Mouse (Mus musculus): ENCODE measurements around the gene Hspb9. TPM values are rescaled to one million over a fixed set of nuclear protein-coding genes. Genes with fewer than 3 reads are reported as not detected.

Hspb9 gene
- 0.59 TPM in 1 of 2 replicates, not detected in the other for polyA plus RNA-seq (2016; fragmentation: Nextera tagmentation; extraction: Ambion mirVana)

DNA sequence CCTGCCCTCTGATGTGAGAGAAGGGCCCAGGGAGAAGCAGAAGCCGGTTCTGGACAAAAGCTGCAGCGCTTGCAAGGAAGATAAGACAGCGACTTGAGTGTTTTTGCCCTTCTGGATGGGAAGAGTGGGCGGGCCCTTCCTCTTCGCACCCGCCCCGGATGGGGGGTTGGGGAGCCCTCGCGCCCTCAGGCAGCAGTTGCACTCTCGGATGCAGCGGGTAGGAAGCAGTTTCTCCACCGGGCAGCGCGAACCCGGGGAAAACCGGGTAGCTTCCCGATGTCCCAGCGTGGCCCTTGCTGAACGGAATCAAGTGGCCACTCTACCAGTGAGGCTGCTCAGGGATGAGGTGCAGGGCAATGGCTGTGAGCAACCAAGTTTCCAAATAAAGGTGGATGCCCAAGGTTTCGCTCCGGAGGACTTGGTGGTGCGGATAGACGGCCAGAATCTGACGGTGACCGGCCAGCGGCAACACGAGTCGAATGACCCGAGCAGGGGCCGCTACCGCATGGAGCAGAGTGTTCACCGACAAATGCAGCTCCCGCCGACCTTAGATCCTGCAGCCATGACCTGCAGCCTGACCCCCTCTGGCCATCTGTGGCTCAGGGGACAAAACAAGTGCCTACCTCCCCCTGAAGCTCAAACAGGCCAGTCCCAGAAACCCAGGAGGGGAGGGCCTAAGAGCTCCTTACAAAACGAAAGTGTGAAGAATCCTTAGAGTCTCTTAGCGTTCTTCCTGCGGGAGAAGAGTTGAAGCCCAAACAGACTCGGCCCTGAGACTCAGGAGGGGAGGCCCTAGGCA lies at the start of gene Hspb9:
Gene Hspb9, plus strand, starts transcription at position 116 of the 799 bp plus-strand sequence.
- 0 out of 2 replicates have a peak, but pooled peaks have one; percentile 15 for ATAC-seq (ENCODE audit: low FRiP score, low read depth)
- peaks cover 46% of the 10 kb centered on the region for H3K36me3 ChIP-seq

DNA sequence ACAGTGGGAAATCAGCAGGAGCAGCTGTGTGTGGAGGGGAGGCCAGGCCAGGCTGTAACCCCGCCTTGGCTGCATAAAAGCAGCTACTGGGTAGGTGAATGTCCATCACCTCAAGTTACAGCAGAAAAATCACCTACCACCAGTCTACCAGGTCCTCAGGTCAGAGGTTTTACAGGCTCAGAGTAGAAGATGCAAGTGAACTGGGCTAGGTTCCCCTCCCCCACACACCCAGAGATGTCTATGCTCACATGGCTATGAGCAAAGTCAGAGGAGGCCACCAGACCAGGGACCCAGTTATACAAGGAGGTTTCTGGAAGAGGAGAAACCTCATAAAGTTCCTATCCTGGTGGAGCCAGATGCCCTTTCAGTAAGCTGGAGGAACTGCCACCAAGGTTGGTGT lies 42.6 kb upstream of the Hspb9 start:
- no peak for ATAC-seq (ENCODE audit: low FRiP score, low read depth)
- H3K27ac ChIP-seq: no peak overlapping the region
- no peak overlapping the region for H3K9ac ChIP-seq
- H3K4me2 ChIP-seq (replicated peaks): no peak overlapping the region
- peaks cover 20% of the 10 kb centered on the region for H3K27me3 ChIP-seq (replicated peaks)
- 79% methylated on average over 1 of the region's 1 CpGs for WGBS
- no peak overlapping the region for H3K4me3 ChIP-seq
- peaks cover 9% of the 10 kb centered on the region; the same call in 1 of the 2 replicates for H3K4me1 ChIP-seq
- H3K9me3 ChIP-seq: no peaks in the 10 kb centered on the region
- no peaks in the 10 kb centered on the region for H3K36me3 ChIP-seq

More for the DNA sequence above, at the start of gene Hspb9:
- H3K27ac ChIP-seq: no peak within 1 kb of the TSS
- no peaks in the 10 kb centered on the region for H3K27me3 ChIP-seq (replicated peaks)
- H3K4me2 ChIP-seq (replicated peaks): peak within 1 kb of the TSS; percentile 79
- peak within 1 kb of the TSS; percentile 7; the same call in 1 of the 2 replicates for H3K4me3 ChIP-seq
- WGBS: 5% methylated on average over 38 of the region's 38 CpGs
- peak within 1 kb of the TSS; percentile 48 for H3K9ac ChIP-seq
- no peaks in the 10 kb centered on the region for H3K9me3 ChIP-seq
- peaks cover 19% of the 10 kb centered on the region for H3K4me1 ChIP-seq

DNA sequence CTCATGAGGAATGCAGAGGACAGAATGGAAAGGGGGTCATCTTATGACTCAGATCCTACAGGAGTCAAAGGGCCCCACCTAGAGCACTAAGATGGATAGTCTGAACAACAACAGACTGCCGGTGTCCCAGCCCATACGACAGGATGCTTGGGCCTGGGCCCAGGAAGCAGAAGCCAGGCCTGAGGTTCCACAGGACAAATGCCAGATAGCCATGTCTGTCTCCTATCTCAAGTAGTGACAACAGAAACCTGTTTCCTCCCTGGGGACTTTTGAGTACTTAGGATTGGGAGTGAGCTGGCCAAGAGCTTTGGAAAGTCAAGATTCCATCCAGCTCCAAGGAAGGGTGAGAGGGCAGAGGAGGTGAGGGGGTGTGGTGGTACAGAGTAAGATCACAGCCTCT lies 41.7 kb upstream of the Hspb9 start:
- whole genome bisulfite sequencing: 76% methylated on average over 2 of the region's 2 CpGs
- H3K4me3 ChIP-seq: no peak overlapping the region

DNA sequence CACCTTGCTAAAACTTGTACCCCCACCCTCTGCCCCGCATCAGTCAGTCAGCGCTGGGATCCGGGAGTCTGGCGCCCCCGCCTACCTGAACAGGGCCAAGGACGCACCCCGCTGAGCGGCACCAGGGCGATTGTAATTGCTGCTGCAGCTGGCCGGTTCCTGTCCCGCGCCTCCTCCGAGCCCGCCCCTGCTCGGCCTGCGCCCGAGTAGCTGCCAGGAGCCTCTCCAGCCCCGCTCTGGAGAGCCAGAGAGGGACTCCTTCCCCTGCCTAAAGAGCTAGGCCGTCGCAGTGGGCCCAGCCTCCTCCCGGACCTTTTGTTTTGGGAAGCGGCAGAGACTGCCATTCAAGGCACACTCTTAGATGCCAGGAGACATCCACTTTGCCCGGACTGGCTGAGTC lies 40.5 kb upstream of the Hspb9 start:
- H3K4me2 ChIP-seq (replicated peaks): peak overlapping the region; percentile 50
- H3K27ac ChIP-seq: no peak overlapping the region
- peaks cover 20% of the 10 kb centered on the region for H3K27me3 ChIP-seq (replicated peaks)
- peaks cover 9% of the 10 kb centered on the region; the same call in 1 of the 2 replicates for H3K4me1 ChIP-seq
- H3K4me3 ChIP-seq: no peak overlapping the region
- H3K36me3 ChIP-seq: no peaks in the 10 kb centered on the region
- ATAC-seq (ENCODE audit: low FRiP score, low read depth): no peak
- H3K9me3 ChIP-seq: no peaks in the 10 kb centered on the region
- 1% methylated on average over 23 of the region's 23 CpGs for WGBS
- peak overlapping the region; percentile 42; the same call in 1 of the 2 replicates for H3K9ac ChIP-seq

More for the DNA sequence above, 41.7 kb upstream of the Hspb9 start:
- H3K27me3 ChIP-seq (replicated peaks): peaks cover 20% of the 10 kb centered on the region
- no peaks in the 10 kb centered on the region for H3K9me3 ChIP-seq
- ATAC-seq (ENCODE audit: low FRiP score, low read depth): no peak
- no peak overlapping the region for H3K27ac ChIP-seq
- no peaks in the 10 kb centered on the region for H3K36me3 ChIP-seq
- H3K4me1 ChIP-seq: peaks cover 9% of the 10 kb centered on the region; the same call in 1 of the 2 replicates
- no peak overlapping the region for H3K4me2 ChIP-seq (replicated peaks)
- H3K9ac ChIP-seq: no peak overlapping the region

DNA sequence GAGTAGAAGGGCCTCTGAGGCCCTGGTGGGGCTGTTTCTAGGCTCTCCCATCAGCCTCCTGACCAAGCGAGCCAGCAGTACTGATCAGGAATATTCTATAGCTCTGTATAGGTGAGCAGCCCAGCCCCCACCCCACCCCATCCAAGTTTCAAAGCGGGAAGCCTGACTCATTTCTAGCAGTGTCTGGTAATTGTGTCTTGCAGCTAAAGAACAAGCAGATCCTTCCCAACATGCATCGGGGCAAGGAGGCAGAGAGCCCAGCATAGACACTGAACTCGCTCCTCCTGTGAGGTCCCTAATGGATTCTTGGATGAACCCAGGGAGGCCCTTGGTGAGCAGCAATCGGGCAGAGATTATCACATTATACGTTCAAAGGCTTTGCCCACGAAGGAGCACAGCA lies 35.8 kb upstream of the Hspb9 start:
- no peaks in the 10 kb centered on the region for H3K9me3 ChIP-seq
- peaks cover 12% of the 10 kb centered on the region for H3K27me3 ChIP-seq (replicated peaks)
- H3K36me3 ChIP-seq: no peaks in the 10 kb centered on the region
- no peak overlapping the region for H3K9ac ChIP-seq
- 62% methylated on average over 7 of the region's 7 CpGs for WGBS
- ATAC-seq (ENCODE audit: low FRiP score, low read depth): no peak
- H3K4me1 ChIP-seq: peaks cover 9% of the 10 kb centered on the region; the same call in 1 of the 2 replicates
- H3K4me2 ChIP-seq (replicated peaks): no peak overlapping the region
- no peak overlapping the region for H3K27ac ChIP-seq
- H3K4me3 ChIP-seq: no peak overlapping the region

DNA sequence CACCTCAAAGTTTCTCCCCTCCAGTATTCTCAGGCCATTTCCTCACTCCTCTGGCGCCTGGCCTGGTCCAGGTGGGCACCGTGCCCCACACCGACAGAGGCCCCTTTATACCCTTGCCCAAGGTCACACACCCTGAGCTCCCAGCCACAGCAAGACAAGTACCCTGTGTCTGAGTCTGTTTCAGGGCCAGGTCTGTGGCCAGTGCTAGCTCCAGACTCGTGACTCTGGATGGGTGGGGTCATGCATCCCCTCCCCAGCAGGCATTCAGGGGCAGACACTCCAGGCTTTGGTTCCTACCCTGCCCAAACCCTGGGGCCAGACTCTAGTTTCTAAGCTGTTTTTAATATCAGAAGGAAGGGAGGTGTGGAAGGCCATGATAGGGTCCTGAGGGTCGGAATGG lies 31.8 kb upstream of the Hspb9 start:
- no peak for ATAC-seq (ENCODE audit: low FRiP score, low read depth)
- Histone ChIP-seq H3K4me1 (no peaks in the 10 kb centered on the region), H3K9ac (no peak overlapping the region), H3K36me3 (no peaks in the 10 kb centered on the region), H3K27me3 (replicated peaks) (no peaks in the 10 kb centered on the region), H3K4me3 (no peak overlapping the region), H3K4me2 (replicated peaks) (no peak overlapping the region), H3K9me3 (no peaks in the 10 kb centered on the region), H3K27ac (no peak overlapping the region)
- WGBS: 83% methylated on average over 5 of the region's 5 CpGs

DNA sequence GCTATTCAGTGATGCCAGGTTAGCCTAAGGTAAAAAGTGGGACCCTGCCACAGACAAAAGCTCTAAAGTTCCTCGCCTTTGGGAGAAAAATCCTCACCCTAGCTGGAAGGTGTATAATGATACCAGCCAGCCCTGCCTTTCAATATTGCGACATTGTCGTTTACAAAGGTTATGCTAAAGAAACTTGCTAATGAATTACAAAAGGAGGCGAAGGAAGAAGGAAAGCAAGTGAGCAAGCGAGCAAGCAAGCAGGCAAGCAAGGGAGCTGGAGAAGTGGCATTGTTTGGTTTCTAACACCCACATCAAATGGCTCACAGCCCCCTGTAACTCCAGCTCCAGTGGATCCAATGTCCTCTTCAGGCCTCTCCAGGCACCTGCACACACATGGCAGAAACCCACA lies 31.1 kb upstream of the Hspb9 start:
- no peaks in the 10 kb centered on the region for H3K4me1 ChIP-seq
- no peaks in the 10 kb centered on the region for H3K9me3 ChIP-seq
- H3K36me3 ChIP-seq: no peaks in the 10 kb centered on the region
- 71% methylated on average over 5 of the region's 5 CpGs for WGBS
- H3K4me2 ChIP-seq (replicated peaks): no peak overlapping the region
- ATAC-seq (ENCODE audit: low FRiP score, low read depth): no peak
- H3K27ac ChIP-seq: no peak overlapping the region
- H3K4me3 ChIP-seq: no peak overlapping the region
- no peak overlapping the region for H3K9ac ChIP-seq
- no peaks in the 10 kb centered on the region for H3K27me3 ChIP-seq (replicated peaks)

DNA sequence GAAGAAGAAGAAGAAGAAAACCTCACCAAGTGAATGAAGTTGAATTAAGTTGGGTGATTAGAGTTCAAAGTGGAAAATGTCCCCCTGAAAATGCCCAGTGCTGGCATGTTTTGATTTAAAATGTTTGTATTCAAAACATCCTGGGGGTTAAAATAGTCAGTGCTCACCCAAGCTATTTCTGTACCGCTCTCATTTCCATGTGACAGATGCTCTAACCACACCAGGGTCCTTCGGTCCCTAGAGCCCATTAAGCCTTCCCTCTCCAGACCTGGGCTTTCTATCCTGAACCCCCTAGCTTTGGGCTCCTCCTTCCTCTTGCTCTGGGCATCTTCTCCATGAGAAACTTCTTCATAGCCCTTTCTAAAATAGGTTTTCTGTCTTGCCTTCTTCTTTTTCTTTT lies 29.6 kb upstream of the Hspb9 start:
- 74% methylated on average over 2 of the region's 2 CpGs for WGBS
- no peak overlapping the region for H3K27ac ChIP-seq

DNA sequence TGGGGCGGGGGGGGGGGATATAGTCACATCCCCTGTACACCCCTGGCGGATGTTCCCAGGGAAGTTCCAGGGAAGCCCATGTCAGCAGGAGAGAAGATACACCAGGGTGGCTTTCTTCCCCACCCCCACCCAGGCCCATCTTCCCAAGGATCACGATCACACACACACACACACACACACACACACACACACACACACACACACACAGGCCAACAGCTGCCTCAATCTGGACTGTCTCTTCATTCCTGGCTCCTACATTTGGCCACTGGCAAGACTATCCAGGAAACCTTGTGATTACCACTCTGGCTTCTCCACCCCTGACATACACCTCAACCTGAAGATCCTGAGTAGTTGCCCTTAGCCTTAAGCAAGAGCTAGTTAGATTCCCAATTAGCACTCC lies 28.3 kb upstream of the Hspb9 start:
- 81% methylated on average over 3 of the region's 3 CpGs for WGBS
- no peaks in the 10 kb centered on the region for H3K27me3 ChIP-seq (replicated peaks)
- no peak for ATAC-seq (ENCODE audit: low FRiP score, low read depth)
- H3K4me1 ChIP-seq: no peaks in the 10 kb centered on the region
- no peak overlapping the region for H3K27ac ChIP-seq
- H3K4me3 ChIP-seq: no peak overlapping the region
- H3K4me2 ChIP-seq (replicated peaks): no peak overlapping the region
- no peak overlapping the region for H3K9ac ChIP-seq
- no peaks in the 10 kb centered on the region for H3K9me3 ChIP-seq
- no peaks in the 10 kb centered on the region for H3K36me3 ChIP-seq

More for the DNA sequence above, 29.6 kb upstream of the Hspb9 start:
- Histone ChIP-seq H3K4me1 (no peaks in the 10 kb centered on the region), H3K4me3 (no peak overlapping the region), H3K27me3 (replicated peaks) (no peaks in the 10 kb centered on the region), H3K9me3 (no peaks in the 10 kb centered on the region), H3K9ac (no peak overlapping the region), H3K4me2 (replicated peaks) (no peak overlapping the region), H3K36me3 (no peaks in the 10 kb centered on the region)
- ATAC-seq (ENCODE audit: low FRiP score, low read depth): no peak

DNA sequence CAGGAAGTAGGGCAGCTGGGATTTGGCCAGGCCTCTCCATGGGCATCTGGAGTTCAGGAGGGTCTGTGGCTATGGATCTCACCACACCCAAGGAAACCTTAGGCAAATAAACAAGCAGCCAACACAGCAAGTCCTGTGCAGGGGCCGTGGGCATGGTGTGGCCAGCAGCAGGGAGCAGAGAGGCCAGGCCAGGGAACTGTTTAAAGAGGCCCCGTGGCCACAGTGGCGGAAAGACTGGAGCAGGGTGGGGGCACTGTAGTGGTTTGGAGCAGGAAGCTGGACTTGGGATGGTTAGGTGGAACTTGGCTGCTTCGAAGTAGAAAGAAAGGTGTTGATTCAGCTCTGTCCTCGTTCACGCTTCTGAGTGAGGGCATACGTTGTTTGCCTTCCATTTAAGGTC lies 26.4 kb upstream of the Hspb9 start:
- H3K9me3 ChIP-seq: no peaks in the 10 kb centered on the region
- H3K4me3 ChIP-seq: no peak overlapping the region
- peaks cover 7% of the 10 kb centered on the region for H3K4me1 ChIP-seq
- H3K4me2 ChIP-seq (replicated peaks): no peak overlapping the region
- 80% methylated on average over 7 of the region's 7 CpGs for WGBS
- no peaks in the 10 kb centered on the region for H3K36me3 ChIP-seq
- peaks cover 18% of the 10 kb centered on the region for H3K27me3 ChIP-seq (replicated peaks)
- no peak for ATAC-seq (ENCODE audit: low FRiP score, low read depth)
- no peak overlapping the region for H3K27ac ChIP-seq
- no peak overlapping the region for H3K9ac ChIP-seq

DNA sequence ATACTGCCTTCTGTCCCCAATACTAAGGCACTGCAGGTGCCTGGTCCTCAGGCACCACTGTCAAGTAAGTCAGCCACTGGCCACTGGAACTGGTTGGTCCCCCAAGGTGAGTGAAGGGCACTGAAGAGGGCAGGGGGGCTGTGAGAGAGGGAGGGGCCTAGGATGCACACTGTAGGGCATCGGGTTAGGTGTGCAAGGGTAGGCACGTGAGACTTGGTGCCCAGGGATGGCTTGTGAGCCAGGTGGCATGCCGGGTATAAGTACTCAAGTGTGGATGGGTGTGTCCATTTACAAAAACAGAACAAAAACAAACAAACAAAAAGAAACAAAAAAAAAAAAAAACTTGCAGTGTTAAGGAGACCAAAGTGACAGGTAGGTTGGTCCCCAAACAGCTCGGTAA lies 25.2 kb upstream of the Hspb9 start:
- 81% methylated on average over 4 of the region's 4 CpGs for WGBS
- Histone ChIP-seq H3K27ac (no peak overlapping the region), H3K4me3 (no peak overlapping the region), H3K27me3 (replicated peaks) (peaks cover 29% of the 10 kb centered on the region), H3K4me2 (replicated peaks) (no peak overlapping the region), H3K36me3 (no peaks in the 10 kb centered on the region), H3K4me1 (peaks cover 9% of the 10 kb centered on the region), H3K9me3 (no peaks in the 10 kb centered on the region), H3K9ac (no peak overlapping the region)
- ATAC-seq (ENCODE audit: low FRiP score, low read depth): no peak

DNA sequence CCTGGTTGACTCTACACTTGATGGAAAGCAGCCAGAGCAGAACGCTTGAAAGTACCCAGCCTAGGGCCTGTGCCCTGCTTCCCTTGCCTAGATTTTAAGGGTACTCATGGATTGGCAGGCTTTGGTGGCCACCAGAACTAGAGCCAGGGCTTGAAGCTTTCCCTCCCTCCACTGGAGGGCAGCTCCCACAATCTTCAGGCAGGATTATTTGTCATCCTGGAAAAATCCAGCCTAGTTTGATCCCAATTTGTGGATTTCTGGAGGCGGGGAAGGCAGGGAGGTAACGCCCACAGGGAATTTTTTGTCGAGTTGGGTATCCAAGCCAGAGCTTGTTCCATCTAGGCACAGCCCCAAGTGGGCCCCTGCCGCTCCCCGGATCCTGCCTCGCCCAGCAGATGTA lies 23.3 kb upstream of the Hspb9 start:
- no peak overlapping the region for H3K4me2 ChIP-seq (replicated peaks)
- peaks cover 9% of the 10 kb centered on the region for H3K4me1 ChIP-seq
- WGBS: 79% methylated on average over 7 of the region's 7 CpGs
- H3K36me3 ChIP-seq: no peaks in the 10 kb centered on the region
- no peak overlapping the region for H3K9ac ChIP-seq
- H3K27me3 ChIP-seq (replicated peaks): peaks cover 32% of the 10 kb centered on the region
- H3K4me3 ChIP-seq: no peak overlapping the region
- no peaks in the 10 kb centered on the region for H3K9me3 ChIP-seq
- ATAC-seq (ENCODE audit: low FRiP score, low read depth): no peak
- H3K27ac ChIP-seq: no peak overlapping the region

All from neural tube, embryonic 12.5 days (tissue).